Mouse (Mus musculus) hindbrain, embryonic 12.5 days (tissue): ENCODE data around the gene Mnx1. TPM values are rescaled to one million over a fixed set of nuclear protein-coding genes. Genes with fewer than 3 reads are reported as not detected.

ENCODE experiments used
- ATAC-seq: fragments of 200-750 bp; cut with Nextera tagmentation; 2 replicates; pipeline ENCODE4 v1.8.0; 2017; ENCODE audit warnings: moderate TSS enrichment; ENCODE audit not compliant: low FRiP score
- H3K27ac ChIP-seq: fragments of 300-500 bp; sonication (generic); 2 replicates; pipeline ENCODE4 v1.5.1; 2016; ENCODE audit warnings: mild to moderate bottlenecking
- H3K27me3 ChIP-seq: fragments of 300-500 bp; sonication (generic); 2 replicates; pipeline ENCODE4 v1.6.1; 2016; ENCODE audit warnings: mild to moderate bottlenecking
- H3K36me3 ChIP-seq: fragments of 300-500 bp; sonication (generic); 2 replicates; pipeline ENCODE4 v1.6.1; 2016; ENCODE audit warnings: mild to moderate bottlenecking
- H3K4me1 ChIP-seq: fragments of 300-500 bp; sonication (generic); 2 replicates; pipeline ENCODE4 v1.6.1; 2016
- H3K4me2 ChIP-seq: fragments of 300-500 bp; sonication (generic); replicated peaks from 2 replicates; pipeline ENCODE4 v1.6.1; 2016; ENCODE audit warnings: mild to moderate bottlenecking
- H3K4me3 ChIP-seq: fragments of 300-500 bp; sonication (generic); 2 replicates; pipeline ENCODE4 v1.5.1; 2016; ENCODE audit warnings: mild to moderate bottlenecking
- H3K9ac ChIP-seq: fragments of 300-500 bp; sonication (generic); 2 replicates; pipeline ENCODE4 v1.6.1; 2016; ENCODE audit warnings: mild to moderate bottlenecking, moderate library complexity
- H3K9me3 ChIP-seq: fragments of 300-500 bp; sonication (generic); replicated peaks from 2 replicates; pipeline ENCODE4 v1.6.1; 2016; ENCODE audit warnings: mild to moderate bottlenecking
- WGBS: fragments of 180-500 bp; shearing (Covaris S2); methylation state at CpG from one replicate; pipeline ENCODE4 v1.1.7; 2016; 5-methylcytosine and 5-hydroxymethylcytosine counted together
- polyA plus RNA-seq: library from polyadenylated mRNA; unstranded; fragments of >200 nt; fragmentation: Nextera tagmentation; extraction: Ambion mirVana; gene quantifications from 2 replicates; pipeline ENCODE4 v1.2.1, GENCODE M21; 2016

The Mnx1 gene
- 0.23 and 0.73 TPM in 2 replicates for polyA plus RNA-seq

DNA sequence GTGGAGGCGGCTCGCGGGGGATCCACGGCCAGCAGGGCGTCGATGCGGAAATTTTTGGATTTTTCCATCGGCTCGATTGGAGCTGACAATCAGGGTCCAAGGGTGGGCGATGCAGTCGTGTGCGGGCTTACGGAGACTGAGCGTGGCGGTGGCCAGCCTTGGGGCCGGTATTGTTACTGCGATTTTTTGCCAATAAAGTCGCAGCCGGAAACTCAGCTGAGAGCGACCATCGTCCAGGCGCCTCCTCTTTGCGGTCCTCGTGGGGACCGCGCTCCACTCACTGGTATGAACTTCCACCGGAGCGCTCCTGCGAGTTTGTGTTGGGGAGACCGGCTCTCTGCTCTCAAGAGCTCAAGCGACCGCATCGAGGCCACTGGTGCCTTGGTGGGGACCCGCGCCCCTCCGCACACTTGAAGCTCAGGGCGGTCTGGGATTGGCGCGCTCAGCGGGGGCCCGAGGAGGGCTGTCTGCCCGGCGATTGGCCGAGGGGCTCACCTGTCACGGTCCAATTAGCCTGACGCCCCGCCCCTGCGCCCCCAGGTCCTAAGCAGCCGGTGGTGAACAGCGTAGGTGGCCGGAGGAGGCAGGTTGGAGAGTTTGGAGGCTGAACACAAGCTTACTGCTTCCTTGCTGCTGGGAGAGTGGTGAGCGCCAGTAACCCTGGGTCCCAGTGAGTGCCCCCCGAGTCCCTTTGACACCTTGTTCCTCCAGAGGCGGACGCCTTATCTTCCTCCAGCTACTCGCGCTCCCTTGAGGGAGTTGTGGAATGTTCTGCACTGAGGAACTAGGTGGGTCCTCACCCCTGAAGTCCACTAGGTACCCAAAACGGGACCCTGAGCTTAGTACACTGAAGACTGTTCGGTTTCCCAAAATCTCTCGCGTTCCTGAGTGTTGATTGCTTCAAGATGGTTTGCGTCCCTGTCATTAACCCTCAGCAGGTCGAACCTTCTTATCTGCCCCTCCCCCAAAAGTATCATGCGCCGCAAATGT lies at the start of gene Mnx1:
TSS of gene Mnx1 (minus strand) at position 263 of the 990 bp plus-strand sequence.
- no peak within 1 kb of the TSS for H3K27ac ChIP-seq
- peaks cover 99% of the 10 kb centered on the region for H3K27me3 ChIP-seq
- H3K9me3 ChIP-seq = no peaks in the 10 kb centered on the region
- peak within 1 kb of the TSS; percentile 48 for H3K4me2 ChIP-seq
- peak within 1 kb of the TSS; percentile 27 for H3K4me3 ChIP-seq
- under 1% methylated on average over 65 of the region's 65 CpGs for WGBS
- ATAC-seq = peak; percentile 62
- 0 out of 2 replicates have a peak within 1 kb of the TSS, but pooled peaks have one; percentile 23 for H3K9ac ChIP-seq
- H3K36me3 ChIP-seq = no peaks in the 10 kb centered on the region
- peaks cover 14% of the 10 kb centered on the region for H3K4me1 ChIP-seq

DNA sequence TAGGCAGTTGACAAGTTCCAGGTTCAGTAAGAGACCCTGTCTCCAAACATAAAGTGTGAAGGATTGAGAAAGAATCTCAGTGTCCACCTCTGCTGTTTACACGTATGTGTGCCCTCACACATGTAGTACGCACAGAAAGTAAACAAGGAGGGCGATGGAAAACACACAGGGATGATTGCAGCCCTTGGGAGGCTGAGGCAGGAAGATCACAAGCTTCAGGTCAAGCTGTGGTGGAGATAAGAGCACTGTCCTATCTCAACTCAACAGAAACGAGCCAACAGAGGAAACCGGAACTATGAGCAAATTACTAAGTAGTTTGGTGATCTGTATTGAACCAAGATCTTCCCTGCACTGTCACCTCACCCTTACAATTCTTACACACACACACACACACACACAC lies 38.2 kb upstream of the Mnx1 start:
- no peak overlapping the region for H3K4me3 ChIP-seq
- no peak for ATAC-seq
- H3K27ac ChIP-seq = no peak overlapping the region
- no peak overlapping the region for H3K9ac ChIP-seq
- H3K9me3 ChIP-seq = no peaks in the 10 kb centered on the region
- H3K27me3 ChIP-seq = no peaks in the 10 kb centered on the region
- 92% methylated on average over 5 of the region's 5 CpGs for WGBS
- no peaks in the 10 kb centered on the region for H3K4me1 ChIP-seq
- H3K36me3 ChIP-seq = no peaks in the 10 kb centered on the region
- no peak overlapping the region for H3K4me2 ChIP-seq

GRCm38 (mm10) chr5:29515888-29516287 lies 37.6 kb upstream of the Mnx1 start:
- H3K27me3 ChIP-seq = no peaks in the 10 kb centered on the region
- H3K9ac ChIP-seq = no peak overlapping the region
- no peaks in the 10 kb centered on the region for H3K36me3 ChIP-seq
- H3K27ac ChIP-seq = no peak overlapping the region
- 75% methylated on average over 3 of the region's 3 CpGs for WGBS
- no peak overlapping the region for H3K4me2 ChIP-seq
- ATAC-seq = no peak
- H3K4me1 ChIP-seq = no peaks in the 10 kb centered on the region
- no peaks in the 10 kb centered on the region for H3K9me3 ChIP-seq
- H3K4me3 ChIP-seq = no peak overlapping the region

DNA sequence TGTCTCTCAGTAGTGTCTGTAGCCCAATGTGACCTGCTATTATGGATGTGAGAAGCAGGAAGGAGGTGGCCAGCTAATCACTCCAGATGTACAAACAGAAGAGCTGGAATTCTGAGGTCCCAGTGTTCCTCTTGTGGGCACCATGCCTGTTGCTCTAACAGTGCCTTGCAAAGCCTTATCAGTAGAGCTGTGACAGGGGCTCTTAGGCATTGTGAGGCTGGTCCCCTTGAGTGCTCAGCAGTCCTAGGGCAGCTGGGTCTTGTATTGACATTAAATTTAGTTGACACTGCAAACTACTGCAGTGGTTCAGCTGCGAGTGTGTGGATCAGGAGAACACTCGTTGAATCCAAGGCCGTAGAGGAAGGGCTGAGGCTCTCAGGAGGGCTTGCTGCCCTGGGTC lies 28.7 kb upstream of the Mnx1 start:
- no peak for ATAC-seq
- Histone ChIP-seq H3K9me3 (no peaks in the 10 kb centered on the region), H3K27ac (no peak overlapping the region), H3K27me3 (no peaks in the 10 kb centered on the region), H3K9ac (no peak overlapping the region), H3K4me1 (no peaks in the 10 kb centered on the region), H3K4me3 (no peak overlapping the region), H3K4me2 (no peak overlapping the region), H3K36me3 (no peaks in the 10 kb centered on the region)
- WGBS = 86% methylated on average over 3 of the region's 3 CpGs

- peaks cover 95% of the 10 kb centered on the region for H3K27me3 ChIP-seq
- H3K4me3 ChIP-seq = no peak overlapping the region
- WGBS = 18% methylated on average over 13 of the region's 13 CpGs
- H3K27ac ChIP-seq = no peak overlapping the region
- H3K9ac ChIP-seq = no peak overlapping the region
- peaks cover 4% of the 10 kb centered on the region for H3K4me1 ChIP-seq
- ATAC-seq = no peak
- no peaks in the 10 kb centered on the region for H3K9me3 ChIP-seq
- H3K36me3 ChIP-seq = no peaks in the 10 kb centered on the region
- no peak overlapping the region for H3K4me2 ChIP-seq
These were observed 9.1 kb upstream of the Mnx1 start for GRCm38 (mm10) chr5:29487321-29487720.

DNA sequence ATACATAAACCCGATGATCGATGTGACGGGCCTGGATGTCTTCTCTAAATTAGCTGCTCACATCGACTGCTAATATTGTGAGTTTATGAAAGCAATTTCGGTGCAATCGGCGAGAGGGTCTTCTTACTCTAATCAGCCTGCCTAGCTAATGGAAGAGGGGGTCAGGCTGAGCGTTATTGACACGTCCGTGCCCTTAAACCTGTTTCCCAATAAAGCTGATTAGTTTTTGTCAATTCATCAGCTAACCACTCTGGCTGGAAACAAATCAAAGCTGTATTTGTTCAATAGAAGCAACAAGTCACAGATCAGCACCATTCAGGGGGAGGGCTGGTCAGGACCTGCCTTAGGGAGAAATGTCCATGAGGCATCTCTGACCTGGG lies 7.7 kb upstream of the Mnx1 start:
- H3K4me2 ChIP-seq = no peak overlapping the region
- H3K9me3 ChIP-seq = no peaks in the 10 kb centered on the region
- ATAC-seq = no peak
- H3K27me3 ChIP-seq = peaks cover 97% of the 10 kb centered on the region
- H3K27ac ChIP-seq = no peak overlapping the region
- no peak overlapping the region for H3K9ac ChIP-seq
- H3K36me3 ChIP-seq = no peaks in the 10 kb centered on the region
- peaks cover 4% of the 10 kb centered on the region for H3K4me1 ChIP-seq
- no peak overlapping the region for H3K4me3 ChIP-seq
- WGBS = 2% methylated on average over 10 of the region's 10 CpGs

GRCm38 (mm10) chr5:29484965-29485940 lies 7.0 kb upstream of the Mnx1 start:
- WGBS = 1% methylated on average over 38 of the region's 38 CpGs
- peaks cover 4% of the 10 kb centered on the region for H3K4me1 ChIP-seq
- no peaks in the 10 kb centered on the region for H3K9me3 ChIP-seq
- H3K27ac ChIP-seq = no peak overlapping the region
- H3K4me2 ChIP-seq = no peak overlapping the region
- H3K27me3 ChIP-seq = peaks cover 97% of the 10 kb centered on the region
- no peak overlapping the region for H3K9ac ChIP-seq
- no peak for ATAC-seq
- H3K4me3 ChIP-seq = no peak overlapping the region
- no peaks in the 10 kb centered on the region for H3K36me3 ChIP-seq

- WGBS = 3% methylated on average over 4 of the region's 4 CpGs
These were observed 5.5 kb upstream of the Mnx1 start for GRCm38 (mm10) chr5:29483801-29484200.

DNA sequence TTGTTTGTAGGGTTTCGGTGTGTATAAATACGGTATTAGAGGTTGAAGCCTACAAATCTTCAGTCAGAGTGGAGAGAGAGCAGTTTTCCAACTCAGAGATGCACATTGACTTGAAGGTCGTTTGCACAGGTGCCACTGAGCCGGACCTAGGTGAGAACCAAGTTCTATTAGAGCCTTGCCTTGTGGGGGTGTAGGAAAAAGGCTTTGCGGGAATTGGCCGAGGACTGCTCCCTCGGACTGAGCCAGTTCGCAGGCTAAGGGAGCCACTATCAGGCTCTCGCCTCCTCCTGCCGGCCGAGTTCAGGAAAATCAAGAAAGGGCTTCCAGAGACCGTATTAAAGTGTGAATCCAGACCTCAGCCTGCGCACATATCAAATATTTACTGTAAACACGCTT lies 926 bp upstream of the Mnx1 start:
- no peak for ATAC-seq
- H3K27me3 ChIP-seq = peaks cover 99% of the 10 kb centered on the region
- no peak overlapping the region for H3K4me3 ChIP-seq
- no peak overlapping the region for H3K9ac ChIP-seq
- peaks cover 14% of the 10 kb centered on the region for H3K4me1 ChIP-seq
- H3K27ac ChIP-seq = no peak overlapping the region
- H3K4me2 ChIP-seq = no peak overlapping the region
- no peaks in the 10 kb centered on the region for H3K9me3 ChIP-seq
- under 1% methylated on average over 14 of the region's 14 CpGs for WGBS
- no peaks in the 10 kb centered on the region for H3K36me3 ChIP-seq

More at GRCm38 (mm10) chr5:29483801-29484200, 5.5 kb upstream of the Mnx1 start:
- no peaks in the 10 kb centered on the region for H3K36me3 ChIP-seq
- peaks cover 97% of the 10 kb centered on the region for H3K27me3 ChIP-seq
- H3K4me3 ChIP-seq = no peak overlapping the region
- no peak overlapping the region for H3K9ac ChIP-seq
- no peak overlapping the region for H3K4me2 ChIP-seq
- no peak for ATAC-seq
- H3K4me1 ChIP-seq = peaks cover 4% of the 10 kb centered on the region
- no peaks in the 10 kb centered on the region for H3K9me3 ChIP-seq
- no peak overlapping the region for H3K27ac ChIP-seq

DNA sequence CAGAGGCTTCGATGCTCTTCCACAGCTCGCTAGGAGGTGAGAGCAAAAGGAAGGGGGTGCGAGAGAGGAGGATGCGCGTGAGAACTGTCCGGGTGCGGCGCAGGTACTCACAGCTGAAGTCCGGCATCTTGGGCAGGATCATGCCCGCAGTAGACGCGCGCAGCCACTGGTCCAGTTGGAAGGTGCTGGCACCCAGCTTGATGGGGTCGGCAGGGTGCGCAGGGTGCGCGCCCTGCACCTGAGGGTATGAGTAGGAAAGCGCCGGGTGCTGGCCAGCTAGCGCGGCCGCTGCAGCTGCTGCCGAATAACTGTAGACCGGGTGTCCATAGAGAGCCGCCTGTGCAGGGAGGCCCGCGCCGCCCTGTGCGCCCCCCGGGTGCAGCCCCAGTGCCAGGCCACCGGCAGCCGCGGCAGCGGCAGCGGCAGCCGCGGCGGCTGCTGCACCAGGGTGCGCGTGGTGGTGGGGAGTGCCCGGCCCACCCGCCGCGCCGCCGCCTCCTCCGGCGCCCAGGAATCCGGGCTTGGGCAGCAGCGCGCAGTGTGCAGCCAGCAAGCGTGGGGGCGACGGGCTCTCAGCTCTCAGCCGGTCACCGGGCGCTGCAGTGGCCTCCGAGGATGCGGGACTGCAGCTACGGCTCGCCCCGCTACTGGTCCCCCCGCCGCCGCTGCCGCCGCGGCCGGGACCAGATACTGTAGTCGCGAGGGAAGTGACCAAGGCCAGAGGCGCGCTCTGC lies 629 bp downstream of the Mnx1 start:
- peak; percentile 35; the same call in 1 of the 2 replicates for ATAC-seq
- no peaks in the 10 kb centered on the region for H3K36me3 ChIP-seq
- H3K4me2 ChIP-seq = peak overlapping the region; percentile 48
- no peak overlapping the region for H3K27ac ChIP-seq
- peak overlapping the region; percentile 27 for H3K4me3 ChIP-seq
- under 1% methylated on average over 50 of the region's 73 CpGs for WGBS
- peaks cover 14% of the 10 kb centered on the region for H3K4me1 ChIP-seq
- H3K27me3 ChIP-seq = peaks cover 99% of the 10 kb centered on the region
- no peaks in the 10 kb centered on the region for H3K9me3 ChIP-seq
- 0 out of 2 replicates have a peak overlapping the region, but pooled peaks have one; percentile 23 for H3K9ac ChIP-seq

DNA sequence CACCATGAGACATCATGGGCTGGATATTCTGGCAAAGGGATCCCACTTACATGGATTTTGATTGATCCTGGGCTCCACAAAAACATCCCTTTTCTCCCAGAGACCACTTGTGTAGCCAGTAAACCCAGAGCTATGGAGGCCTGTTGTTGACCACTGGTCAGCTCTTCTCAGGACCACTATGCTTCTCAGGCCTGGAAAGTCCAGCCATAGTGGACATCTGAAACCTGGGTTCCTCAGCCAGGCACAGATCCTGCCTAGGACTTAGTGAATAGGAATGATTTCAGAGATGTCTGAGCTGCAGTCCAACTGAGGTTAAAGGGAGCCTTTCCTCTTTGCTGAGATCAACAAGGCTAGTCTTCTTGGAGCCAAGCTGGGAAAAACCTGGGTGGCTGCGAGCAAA lies 2.2 kb downstream of the Mnx1 start:
- Histone ChIP-seq H3K9me3 (no peaks in the 10 kb centered on the region), H3K27me3 (peaks cover 99% of the 10 kb centered on the region), H3K36me3 (no peaks in the 10 kb centered on the region), H3K9ac (no peak overlapping the region), H3K4me3 (no peak overlapping the region), H3K4me2 (no peak overlapping the region), H3K4me1 (peaks cover 14% of the 10 kb centered on the region), H3K27ac (no peak overlapping the region)
- 0% methylated on average over 1 of the region's 1 CpGs for WGBS
- no peak for ATAC-seq
